Mouse (Mus musculus): ENCODE results near the gene Msx1. TPM values are rescaled to one million over a fixed set of nuclear protein-coding genes. Genes with fewer than 3 reads are reported as not detected.

Msx1 gene
- 1 to 10 TPM; 2.3 to 3.1 TPM for total RNA-seq (2021)
- 3.7 TPM in 2 replicates for polyA plus RNA-seq (2012; rRNA removed)
- long read RNA-seq, transcript Msx1-201 (2 exons, 1,935 nt): major isoform, 7 of 9 reads
- long read RNA-seq, partial matches to known transcripts: 0 of 9 reads
- long read RNA-seq, other reads (novel, unspliced or antisense): 0 of 9 reads

GRCm38 (mm10) chr5:37824461-37824795, at the start of gene Msx1:
Msx1 (minus strand) TSS chr5:37824583.
- no peaks in the 10 kb centered on the region; the same call in 1 of the 2 replicates for H3K4me1 ChIP-seq (ENCODE audit: control insufficient read depth, insufficient read depth, low read length)
- peak within 1 kb of the TSS; percentile 78 for H3K4me3 ChIP-seq
- H3K9ac ChIP-seq (ENCODE audit: low read depth, low read length): peak within 1 kb of the TSS; percentile 78
- DNase-seq: peak; percentile 91 to 92
- H3K27me3 ChIP-seq (ENCODE audit: control insufficient read depth, insufficient read depth, low read length): peaks cover 23% of the 10 kb centered on the region
- TF ChIP-seq POLR2A (IDR thresholded peaks at IDR 0.05; ENCODE audit: insufficient read depth, low read depth, low read length) (peak; percentile 78), EP300 (IDR thresholded peaks at IDR 0.05; ENCODE audit: insufficient read depth, low read depth, low read length) (no peak), CTCF (IDR thresholded peaks at IDR 0.05) (no peak)
- under 1% methylated on average over 37 of the region's 37 CpGs for WGBS
- no peaks in the 10 kb centered on the region for H3K36me3 ChIP-seq (ENCODE audit: control insufficient read depth, insufficient read depth, low read length)
- H3K27ac ChIP-seq: peak within 1 kb of the TSS; percentile 79
- intact Hi-C loops (cut with DNase I): loop anchor here (5.0 kb wide), 1 partner anchor 268 kb away; no protein-coding TSS in a partner anchor
- H3K79me2 ChIP-seq (replicated peaks; ENCODE audit: control insufficient read depth, insufficient read depth, low read length): no peaks in the 10 kb centered on the region

DNA sequence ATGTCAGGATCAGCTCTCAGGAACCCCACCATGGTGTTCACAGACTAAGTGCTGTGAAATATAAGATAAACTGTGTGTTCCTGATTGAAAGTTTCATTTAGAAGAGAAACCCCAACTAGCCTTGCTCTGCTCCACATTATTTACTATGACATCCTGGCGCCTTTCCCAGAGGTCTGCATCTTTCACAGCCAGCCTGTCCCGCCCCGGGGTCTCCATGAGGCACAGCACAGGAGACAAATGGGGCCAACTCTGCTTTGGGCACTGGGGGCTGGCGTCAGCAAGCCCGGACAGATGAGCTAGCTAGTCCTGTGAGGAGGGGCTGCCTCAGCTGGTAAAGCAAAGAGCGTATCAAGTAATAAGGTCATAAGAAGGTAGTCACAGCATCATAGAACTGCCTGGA, 41.1 kb upstream of the Msx1 start:
- TF ChIP-seq CTCF (IDR thresholded peaks at IDR 0.05) (no peak), POLR2A (IDR thresholded peaks at IDR 0.05; ENCODE audit: insufficient read depth, low read depth, low read length) (no peak), EP300 (IDR thresholded peaks at IDR 0.05; ENCODE audit: insufficient read depth, low read depth, low read length) (no peak)
- WGBS: 73% methylated on average over 6 of the region's 6 CpGs
- intact Hi-C loops (cut with DNase I): no loop called here

DNA sequence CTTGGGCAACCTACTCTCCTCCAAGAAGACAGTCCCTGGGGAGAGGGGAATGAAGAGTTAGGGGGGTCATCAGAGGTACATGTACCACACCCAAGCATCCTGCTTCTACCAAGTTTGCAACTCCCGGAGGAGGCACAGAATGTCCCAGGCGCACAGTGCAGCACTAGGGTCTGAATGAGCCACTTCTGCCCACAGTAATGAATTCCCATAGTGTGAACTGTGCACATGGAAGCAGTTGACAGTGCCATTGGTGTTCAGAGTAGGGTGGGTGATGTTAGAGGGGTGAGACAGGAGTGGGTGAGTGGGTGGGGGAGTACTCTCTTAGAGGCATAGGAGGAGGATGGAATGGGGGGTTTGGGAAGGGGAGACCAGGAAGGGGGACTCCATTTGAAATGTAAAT, 39.9 kb upstream of the Msx1 start:
- Histone ChIP-seq H3K27ac (no peak overlapping the region), H3K4me1 (ENCODE audit: control insufficient read depth, insufficient read depth, low read length) (no peaks in the 10 kb centered on the region), H3K36me3 (ENCODE audit: control insufficient read depth, insufficient read depth, low read length) (no peaks in the 10 kb centered on the region), H3K27me3 (ENCODE audit: control insufficient read depth, insufficient read depth, low read length) (no peaks in the 10 kb centered on the region), H3K9ac (ENCODE audit: low read depth, low read length) (no peak overlapping the region), H3K4me3 (no peak overlapping the region), H3K79me2 (replicated peaks; ENCODE audit: control insufficient read depth, insufficient read depth, low read length) (no peaks in the 10 kb centered on the region)
- intact Hi-C loops (cut with DNase I): no loop called here
- TF ChIP-seq POLR2A (IDR thresholded peaks at IDR 0.05; ENCODE audit: insufficient read depth, low read depth, low read length) (no peak), EP300 (IDR thresholded peaks at IDR 0.05; ENCODE audit: insufficient read depth, low read depth, low read length) (no peak), CTCF (IDR thresholded peaks at IDR 0.05) (no peak)
- DNase-seq: no peak
- 84% methylated on average over 2 of the region's 2 CpGs for WGBS

More for the DNA sequence above, 41.1 kb upstream of the Msx1 start:
- DNase-seq: no peak
- Histone ChIP-seq H3K27me3 (ENCODE audit: control insufficient read depth, insufficient read depth, low read length) (no peaks in the 10 kb centered on the region), H3K9ac (ENCODE audit: low read depth, low read length) (no peak overlapping the region), H3K4me1 (ENCODE audit: control insufficient read depth, insufficient read depth, low read length) (no peaks in the 10 kb centered on the region), H3K27ac (no peak overlapping the region), H3K79me2 (replicated peaks; ENCODE audit: control insufficient read depth, insufficient read depth, low read length) (no peaks in the 10 kb centered on the region), H3K4me3 (no peak overlapping the region), H3K36me3 (ENCODE audit: control insufficient read depth, insufficient read depth, low read length) (no peaks in the 10 kb centered on the region)

GRCm38 (mm10) chr5:37860846-37861245, 36.5 kb upstream of the Msx1 start:
- Histone ChIP-seq H3K4me3 (no peak overlapping the region), H3K27ac (no peak overlapping the region), H3K9ac (ENCODE audit: low read depth, low read length) (no peak overlapping the region), H3K36me3 (ENCODE audit: control insufficient read depth, insufficient read depth, low read length) (no peaks in the 10 kb centered on the region), H3K79me2 (replicated peaks; ENCODE audit: control insufficient read depth, insufficient read depth, low read length) (no peaks in the 10 kb centered on the region), H3K27me3 (ENCODE audit: control insufficient read depth, insufficient read depth, low read length) (no peaks in the 10 kb centered on the region), H3K4me1 (ENCODE audit: control insufficient read depth, insufficient read depth, low read length) (no peaks in the 10 kb centered on the region)
- TF ChIP-seq POLR2A (IDR thresholded peaks at IDR 0.05; ENCODE audit: insufficient read depth, low read depth, low read length) (no peak), CTCF (IDR thresholded peaks at IDR 0.05) (no peak), EP300 (IDR thresholded peaks at IDR 0.05; ENCODE audit: insufficient read depth, low read depth, low read length) (no peak)
- intact Hi-C loops (cut with DNase I): no loop called here
- DNase-seq: no peak
- 76% methylated on average over 6 of the region's 6 CpGs for WGBS

DNA sequence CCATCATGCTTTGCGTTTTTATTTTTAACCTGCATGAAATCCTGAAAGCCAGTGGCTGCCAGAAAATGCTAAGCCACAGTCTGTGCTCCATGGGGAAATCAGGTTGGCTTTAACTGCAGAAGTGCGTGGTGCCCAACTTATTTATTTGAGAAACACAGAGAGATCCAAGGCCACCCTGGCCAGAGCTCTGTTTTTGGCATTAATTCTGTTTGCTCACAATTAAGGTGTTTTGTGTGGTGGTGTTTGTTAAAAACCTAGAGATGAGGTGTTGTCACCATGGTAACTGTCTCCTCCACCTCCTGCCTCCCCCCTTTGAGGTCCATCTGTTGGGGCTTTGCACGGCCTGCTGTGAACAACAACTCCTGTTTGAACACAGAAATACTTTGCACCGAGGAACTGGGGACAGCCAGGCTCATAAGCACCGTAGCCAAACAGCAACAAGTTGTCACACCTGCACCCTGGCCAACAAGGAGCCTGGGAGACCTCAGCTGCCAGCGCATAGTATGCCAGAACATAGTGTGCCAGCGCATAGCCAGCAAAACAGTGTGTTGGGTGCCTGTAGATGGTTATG, 35.9 kb upstream of the Msx1 start:
- no peaks in the 10 kb centered on the region for H3K4me1 ChIP-seq (ENCODE audit: control insufficient read depth, insufficient read depth, low read length)
- no peak overlapping the region for H3K4me3 ChIP-seq
- no peaks in the 10 kb centered on the region for H3K79me2 ChIP-seq (replicated peaks; ENCODE audit: control insufficient read depth, insufficient read depth, low read length)
- no peak overlapping the region for H3K27ac ChIP-seq
- no peak overlapping the region for H3K9ac ChIP-seq (ENCODE audit: low read depth, low read length)
- no peak for DNase-seq
- H3K27me3 ChIP-seq (ENCODE audit: control insufficient read depth, insufficient read depth, low read length): no peaks in the 10 kb centered on the region
- intact Hi-C loops (cut with DNase I): no loop called here
- no peaks in the 10 kb centered on the region for H3K36me3 ChIP-seq (ENCODE audit: control insufficient read depth, insufficient read depth, low read length)
- TF ChIP-seq EP300 (IDR thresholded peaks at IDR 0.05; ENCODE audit: insufficient read depth, low read depth, low read length) (no peak), POLR2A (IDR thresholded peaks at IDR 0.05; ENCODE audit: insufficient read depth, low read depth, low read length) (no peak), CTCF (IDR thresholded peaks at IDR 0.05) (no peak)
- 52% methylated on average over 7 of the region's 7 CpGs for WGBS

DNA sequence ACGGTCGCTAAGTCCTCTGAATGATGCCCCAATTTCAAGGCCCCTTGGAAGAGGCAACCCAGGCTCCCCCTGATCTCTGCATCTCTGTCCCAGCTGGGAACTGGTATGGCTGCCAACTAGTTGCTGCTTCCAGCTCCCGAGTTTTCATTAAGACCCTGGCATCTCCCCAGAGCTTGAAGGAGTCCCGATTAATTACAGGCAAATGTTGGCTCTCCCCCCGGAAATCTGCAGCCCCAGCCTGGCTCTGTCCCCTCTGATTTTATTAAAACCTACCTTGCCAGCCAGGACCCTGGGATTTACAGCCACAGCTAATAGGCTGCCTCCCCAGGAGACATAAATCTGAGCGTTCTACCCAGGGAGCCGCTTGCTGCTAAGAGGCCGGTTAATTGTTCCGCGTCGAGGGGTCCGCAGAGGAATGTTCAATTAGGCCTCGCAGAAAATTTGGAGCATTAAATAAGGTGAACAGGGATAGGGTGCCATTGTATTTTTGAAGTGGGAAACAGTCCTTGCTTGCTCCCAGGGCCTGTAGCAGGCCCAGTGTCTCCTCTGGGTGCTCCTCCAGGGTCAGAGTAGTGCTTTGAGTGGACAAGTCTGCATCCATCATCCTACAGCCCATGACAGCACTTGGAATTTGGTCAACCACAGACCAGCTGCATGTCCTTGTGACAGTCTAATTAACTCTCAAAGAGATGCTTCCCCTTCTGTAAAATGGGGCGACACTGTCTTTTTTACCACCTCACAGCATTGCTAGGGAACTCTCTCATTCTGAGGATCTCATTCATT, 33.6 kb upstream of the Msx1 start:
- intact Hi-C loops (cut with DNase I): no loop called here
- WGBS: 67% methylated on average over 14 of the region's 14 CpGs
- H3K4me1 ChIP-seq (ENCODE audit: control insufficient read depth, insufficient read depth, low read length): no peaks in the 10 kb centered on the region

More for the DNA sequence above, 33.6 kb upstream of the Msx1 start:
- Histone ChIP-seq H3K27ac (no peak overlapping the region), H3K27me3 (ENCODE audit: control insufficient read depth, insufficient read depth, low read length) (no peaks in the 10 kb centered on the region), H3K79me2 (replicated peaks; ENCODE audit: control insufficient read depth, insufficient read depth, low read length) (no peaks in the 10 kb centered on the region), H3K36me3 (ENCODE audit: control insufficient read depth, insufficient read depth, low read length) (no peaks in the 10 kb centered on the region), H3K4me3 (no peak overlapping the region), H3K9ac (ENCODE audit: low read depth, low read length) (no peak overlapping the region)
- DNase-seq: no peak
- TF ChIP-seq CTCF (IDR thresholded peaks at IDR 0.05): no peak
- TF ChIP-seq EP300 (IDR thresholded peaks at IDR 0.05; ENCODE audit: insufficient read depth, low read depth, low read length): no peak
- TF ChIP-seq POLR2A (IDR thresholded peaks at IDR 0.05; ENCODE audit: insufficient read depth, low read depth, low read length): no peak
